Mouse (Mus musculus): ENCODE measurements at regions not wholly inside any gene's neighbourhood (a gene's known extent, or its start where the extent isn't known, plus 50 kb on each side); places are given as distances from the start of the nearest gene placed in this dataset.

DNA sequence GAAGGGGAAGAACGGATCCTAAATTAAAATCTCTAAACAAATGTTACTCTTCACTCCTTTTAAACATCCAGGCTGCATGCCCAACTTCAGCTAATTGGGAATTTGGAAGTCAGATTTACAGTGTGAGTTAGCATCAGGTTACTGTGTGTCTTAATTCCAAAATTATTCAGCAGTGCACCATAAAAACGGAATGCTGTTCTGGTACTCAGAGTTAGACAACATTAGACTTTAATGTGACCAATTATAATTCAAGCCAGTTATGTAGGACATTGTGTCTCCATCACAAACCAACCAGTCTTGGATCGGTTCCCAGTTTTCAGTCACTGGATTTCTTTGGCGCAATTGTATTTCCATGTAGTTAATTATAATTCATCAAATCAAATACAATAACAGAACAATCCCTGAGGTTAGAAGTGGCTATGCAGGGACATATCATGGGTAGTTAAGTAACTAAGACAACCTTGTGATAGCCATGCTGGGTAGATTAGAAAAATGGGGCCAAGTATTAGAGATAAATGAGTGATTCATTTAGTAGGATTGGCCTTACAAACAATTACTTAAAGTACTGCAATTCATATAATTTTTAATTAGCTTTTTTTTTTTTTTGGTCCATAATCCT is 230.9 kb downstream of the Myh15 start:
- TF ChIP-seq CTCF (IDR thresholded peaks at IDR 0.05; ENCODE audit: low read depth) (no peak), EP300 (IDR thresholded peaks at IDR 0.05; ENCODE audit: low read depth) (no peak)

Data from liver, postnatal 0 days (tissue).